Mouse (Mus musculus): Measurements from ENCODE around the gene Trappc12.

The Trappc12 gene

DNA sequence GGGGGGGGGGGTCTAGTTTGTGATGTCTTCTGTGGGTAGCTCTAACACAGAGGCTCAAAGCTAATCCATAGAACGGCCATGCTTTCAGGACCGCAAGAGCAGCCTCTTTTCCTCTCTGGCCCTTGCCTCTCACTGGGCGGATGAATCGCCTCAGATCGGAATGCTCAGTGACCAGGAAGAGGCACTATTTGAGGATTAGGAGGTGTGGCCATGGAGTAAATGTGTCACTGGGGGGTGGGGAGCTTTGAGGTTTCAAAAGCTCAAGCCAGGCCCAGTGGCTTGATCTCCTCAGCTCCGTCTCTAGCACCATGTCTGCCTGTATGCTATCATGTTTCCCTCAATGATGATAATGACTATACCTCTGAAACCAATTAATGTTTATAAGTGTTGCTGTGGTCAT is 61.3 kb downstream of the Trappc12 start:
- DNase-seq (ENCODE audit: low spot score in 2 of 2): no peak

DNA sequence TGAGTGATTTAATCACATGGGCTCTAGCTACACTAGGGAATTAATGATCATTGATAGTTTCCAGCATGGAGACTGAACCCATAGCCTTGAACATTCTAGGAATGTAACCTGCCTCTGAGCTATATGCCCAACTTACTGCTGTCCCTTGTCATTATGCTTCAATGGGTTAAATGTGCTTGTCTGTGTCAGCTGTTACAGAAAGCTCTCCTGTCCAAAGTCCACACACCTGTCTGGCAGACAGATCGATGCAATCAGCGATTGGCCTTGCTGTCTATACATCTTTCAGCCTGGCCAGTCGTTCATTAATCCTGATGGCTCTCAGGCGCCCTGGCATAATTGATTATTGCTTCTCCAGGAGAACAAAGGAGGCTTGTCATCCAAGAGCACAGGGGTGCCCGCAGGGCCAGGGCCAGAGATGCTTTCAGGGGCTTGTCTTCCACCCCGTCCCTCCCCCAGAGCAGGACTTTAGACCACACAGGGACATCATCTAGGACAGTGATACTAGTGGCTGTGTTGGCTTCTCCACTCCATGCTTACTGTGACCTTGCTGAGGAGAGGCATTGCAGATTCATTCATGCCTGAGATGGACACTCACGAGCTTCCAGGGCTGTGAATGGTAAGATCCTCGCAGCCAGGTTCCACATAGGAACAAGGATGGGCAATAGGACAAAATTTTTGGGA is 63.9 kb downstream of the Trappc12 start:
- DNase-seq (ENCODE audit: low spot score in 2 of 2): no peak

DNA sequence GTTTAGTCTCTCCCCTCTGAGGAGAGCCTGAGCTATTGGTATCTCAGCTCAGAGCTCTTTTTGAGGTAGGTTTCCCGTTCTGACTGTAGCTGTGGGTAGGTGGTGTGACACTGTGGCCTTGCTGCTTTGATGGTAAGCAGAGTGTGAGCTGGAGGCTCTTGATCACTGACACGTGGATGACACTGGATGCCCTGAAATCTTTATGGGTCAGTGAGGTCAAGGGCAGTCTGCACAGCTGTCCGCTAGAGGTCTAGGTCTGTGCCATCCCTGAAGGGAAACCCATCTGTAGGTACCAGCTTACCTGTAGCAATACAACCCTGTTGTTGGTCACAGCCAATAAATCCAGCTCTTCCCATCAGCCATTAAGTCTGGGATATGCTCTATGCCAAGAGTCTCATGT is 64.5 kb downstream of the Trappc12 start:
- no peak for DNase-seq (ENCODE audit: low spot score in 2 of 2)

DNA sequence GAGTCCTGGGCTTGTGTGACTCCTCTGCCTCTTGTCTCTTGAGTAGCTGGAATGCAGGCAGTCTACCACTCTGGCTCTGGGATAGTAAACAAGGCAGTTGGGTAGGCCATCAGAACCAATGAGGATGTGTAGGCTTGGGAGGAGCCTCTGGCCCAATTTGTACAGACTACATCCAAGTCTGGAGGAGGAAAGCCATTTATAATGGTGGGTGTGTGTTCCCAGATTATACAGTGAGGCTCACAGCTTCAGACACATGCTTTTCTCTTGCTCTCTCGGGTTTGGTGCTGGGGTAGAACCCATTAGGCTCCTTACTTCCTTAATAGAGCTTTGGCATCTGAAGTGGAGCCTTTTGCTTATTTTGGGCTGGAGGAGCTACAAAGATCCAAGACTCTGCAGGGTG is 65.6 kb downstream of the Trappc12 start:
- no peak for DNase-seq (ENCODE audit: low spot score in 2 of 2)

DNA sequence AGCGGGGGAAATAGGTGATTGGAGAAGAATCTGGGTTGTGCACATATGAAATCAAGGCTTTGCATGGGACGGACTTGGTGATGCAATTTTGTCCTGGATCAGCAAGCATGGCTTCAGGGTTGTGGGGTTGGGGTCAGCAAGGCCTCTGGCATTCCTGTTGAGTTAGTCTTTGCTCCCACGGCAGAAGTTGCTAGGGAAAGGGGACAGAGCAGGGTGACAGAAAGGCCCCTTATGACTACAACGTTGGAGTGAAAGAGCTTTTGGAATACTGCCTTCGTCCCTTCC is 74.4 kb downstream of the Trappc12 start:
- DNase-seq (ENCODE audit: low spot score in 2 of 2): no peak

DNA sequence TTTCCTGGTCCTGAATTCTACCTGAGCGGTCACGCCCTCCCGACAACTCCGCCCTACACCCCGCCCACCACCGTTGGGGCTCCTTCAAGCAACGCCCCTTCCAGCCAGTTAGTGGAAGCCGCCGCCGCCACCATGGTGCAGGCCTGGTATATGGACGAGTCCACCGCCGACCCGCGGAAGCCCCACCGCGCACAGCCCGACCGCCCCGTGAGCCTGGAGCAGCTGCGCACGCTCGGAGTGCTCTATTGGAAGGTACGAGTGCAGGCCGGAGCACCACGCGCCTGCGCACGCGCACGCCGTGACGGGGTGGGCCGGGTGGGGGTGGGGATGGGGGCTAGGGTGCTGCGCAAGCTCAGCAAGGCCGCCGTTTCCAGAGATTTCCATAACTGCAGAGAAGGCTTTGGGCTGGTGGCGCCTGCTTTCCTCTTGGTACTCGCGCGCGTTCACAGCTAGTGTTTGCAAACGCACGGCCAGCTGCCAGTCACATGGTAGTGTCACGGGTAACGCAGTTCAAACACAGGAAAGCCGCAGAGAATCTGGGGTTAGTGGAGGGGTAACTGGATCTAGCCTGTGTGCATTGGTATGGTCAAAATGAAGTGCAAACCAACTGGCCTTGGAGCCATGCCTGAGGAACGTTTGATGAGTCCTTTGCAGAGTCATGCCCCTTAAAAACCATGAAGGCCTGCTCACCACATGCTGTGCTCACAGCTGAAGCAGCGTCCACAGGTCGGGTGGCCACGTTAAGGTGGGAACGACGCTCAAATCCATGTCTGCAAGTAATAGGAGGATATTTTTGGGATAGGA is 74.9 kb downstream of the Trappc12 start, which contains the start of gene Adi1:
Adi1 (plus strand) TSS at position 111 of the 804 bp plus-strand sequence.
- peak; percentile 75 to 77 for DNase-seq (ENCODE audit: low spot score in 2 of 2)

DNA sequence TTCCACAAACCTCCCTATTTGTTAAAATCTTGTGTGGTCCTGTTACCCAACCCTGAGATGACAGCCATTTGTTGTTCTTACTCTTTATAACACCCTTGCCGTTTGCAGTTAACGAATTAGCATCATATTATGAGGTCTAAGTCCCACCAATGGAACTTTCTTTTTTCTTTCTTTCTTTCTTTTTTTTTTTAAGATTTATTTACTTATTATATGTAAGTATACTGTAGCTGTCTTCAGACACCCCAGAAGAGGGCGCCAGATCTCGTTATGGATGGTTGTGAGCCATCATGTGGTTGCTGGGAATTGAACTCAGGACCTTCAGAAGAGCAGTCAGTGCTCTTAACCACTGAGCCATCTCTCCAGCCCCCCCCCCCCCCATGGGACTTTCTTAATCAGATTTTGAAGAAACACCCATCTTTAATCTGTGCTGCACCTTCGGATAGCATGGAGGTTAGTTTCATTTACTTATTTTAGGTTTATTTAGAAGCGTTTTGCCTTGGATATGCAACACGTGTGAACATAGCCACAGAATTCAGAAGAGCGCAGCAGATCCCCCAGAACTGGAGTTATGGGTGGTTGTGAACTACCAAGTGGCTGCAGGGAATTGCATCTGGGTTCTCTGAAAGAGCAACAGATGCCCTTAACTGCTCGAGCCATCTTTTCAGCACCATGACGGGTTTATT is 76.1 kb downstream of the Trappc12 start:
- DNase-seq (ENCODE audit: low spot score in 2 of 2): no peak

DNA sequence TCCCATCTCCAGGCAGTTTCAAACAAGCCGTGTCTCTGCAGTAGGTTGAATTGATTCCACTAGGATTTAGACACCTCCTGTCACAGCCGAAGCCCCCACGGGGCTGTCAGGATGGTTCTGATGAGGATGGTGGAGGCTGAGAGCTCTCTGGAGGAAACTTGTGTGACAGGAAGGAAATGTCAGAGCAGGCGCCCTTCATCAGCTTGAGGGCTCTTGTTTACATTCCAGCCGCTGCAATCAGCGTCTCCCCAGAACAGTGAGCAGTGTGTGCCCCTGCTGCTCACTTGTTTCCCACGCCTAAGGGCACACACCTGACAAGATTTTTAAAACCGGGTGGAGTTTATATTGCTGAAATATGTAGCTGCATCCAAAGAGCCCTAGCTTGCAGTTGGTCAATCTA is 83.0 kb downstream of the Trappc12 start:
- DNase-seq (ENCODE audit: low spot score in 2 of 2): no peak

DNA sequence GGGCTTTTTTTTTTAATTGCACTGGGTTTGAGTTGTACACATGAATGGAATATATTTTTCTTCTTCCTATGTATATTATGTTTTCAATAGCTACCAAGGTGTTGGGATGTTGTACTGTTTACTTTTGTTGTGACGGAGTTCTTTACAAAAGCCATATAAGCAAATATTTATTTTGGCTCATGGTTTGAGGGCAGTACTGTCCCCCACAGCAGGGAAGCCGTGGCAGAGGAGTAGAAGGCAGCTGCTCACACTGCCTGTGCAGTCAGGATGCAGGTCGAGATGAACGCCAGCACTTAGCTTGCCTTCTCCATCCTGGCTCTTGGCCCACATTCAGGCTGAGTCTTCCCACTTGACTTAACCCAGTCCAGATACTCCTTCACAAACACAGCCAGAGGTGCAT is 83.5 kb downstream of the Trappc12 start:
- DNase-seq (ENCODE audit: low spot score in 2 of 2): no peak

DNA sequence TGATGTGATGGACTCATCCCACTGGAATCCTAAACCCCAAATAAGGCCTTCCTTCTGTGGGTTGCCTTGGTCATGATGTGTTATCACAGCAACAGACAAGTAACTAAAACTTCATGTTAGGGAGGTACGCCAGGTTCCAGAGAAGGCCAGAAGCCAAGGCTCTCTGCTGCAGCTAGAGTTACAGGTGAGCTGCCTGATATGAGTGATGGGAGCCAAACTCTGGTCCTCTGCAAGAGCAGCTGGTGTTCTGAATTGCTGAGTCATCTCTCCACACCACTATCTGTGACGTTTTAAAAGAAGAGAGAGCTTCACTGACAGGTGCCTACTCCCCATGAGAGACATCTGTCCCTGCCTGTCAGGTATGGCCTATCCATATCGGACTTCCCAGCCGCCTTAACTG is 87.6 kb downstream of the Trappc12 start:
- no peak for DNase-seq (ENCODE audit: low spot score in 2 of 2)

DNA sequence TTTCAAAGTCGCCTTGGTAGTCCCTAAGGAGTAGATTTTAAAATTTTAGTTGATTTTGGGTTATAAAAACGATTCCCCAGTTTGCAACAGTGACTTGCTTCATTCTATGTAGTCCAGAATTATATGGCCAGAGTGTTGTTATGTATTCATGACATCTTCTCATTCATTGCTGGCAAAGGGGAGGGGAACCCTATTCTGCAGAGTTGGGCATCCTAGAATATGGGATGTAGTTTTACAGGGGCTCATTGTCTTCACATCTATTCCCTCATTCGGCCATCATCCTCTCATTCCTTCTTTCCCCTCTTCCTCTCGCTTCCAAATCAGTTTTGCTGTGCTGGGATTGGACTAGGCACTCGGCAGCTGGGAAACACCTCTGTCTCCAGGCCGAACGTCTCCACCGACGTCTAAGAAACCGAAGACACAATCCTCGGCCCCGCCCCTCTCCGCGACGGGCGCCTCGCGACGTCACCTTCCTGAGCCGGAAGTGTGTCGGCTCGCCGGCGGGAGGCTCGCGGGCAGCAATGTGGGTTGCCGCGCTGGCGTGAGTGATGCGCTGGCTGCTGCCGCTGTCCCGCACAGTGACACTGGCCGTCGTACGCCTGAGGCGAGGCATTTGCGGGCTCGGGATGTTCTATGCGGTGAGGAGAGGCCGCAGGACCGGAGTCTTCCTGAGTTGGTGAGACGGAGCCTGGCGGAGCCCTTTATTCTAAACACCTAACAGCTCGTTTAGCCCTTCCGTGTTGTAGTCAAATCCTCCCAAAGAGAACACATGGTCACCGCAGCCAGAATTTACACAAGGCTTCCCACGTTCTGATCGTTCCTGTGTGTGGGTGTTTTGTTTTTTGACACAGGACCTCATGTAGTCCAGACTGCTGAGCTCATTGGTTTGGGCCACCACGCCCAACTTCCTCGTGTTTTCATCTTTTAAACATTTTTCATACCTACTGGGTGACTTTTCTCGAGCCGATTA is 100.8 kb downstream of the Trappc12 start, which contains the start of gene Rnaseh1:
Rnaseh1 (plus strand) TSS at position 462 of the 970 bp plus-strand sequence.
- peak; percentile 78 to 83 for DNase-seq (ENCODE audit: low spot score in 2 of 2)
